24 mouse cellular contexts compared by ENCODE assay signal in genomic region chr11:101370141-101370540, GRCm38 (mm10). TPM values are rescaled to one million over a fixed set of nuclear protein-coding genes. Genes with fewer than 3 reads are reported as not detected.
"Had no signal": no experiment of that assay in that cellular context is flagged by ENCODE, and none has a peak within 500 bp of the region (broad histone marks: within the 10 kb centered on the region; RNA-seq: fewer than 3 reads in every experiment).

No protein-coding gene starts in this region.

- H3K4me1 ChIP-seq: lung, embryonic 15.5 days; midbrain, embryonic 13.5 days; midbrain, embryonic 15.5 days; neural tube, embryonic 12.5 days; stomach, embryonic 15.5 days had no signal

- H3K4me3 ChIP-seq: lung, embryonic 15.5 days; megakaryocyte, embryonic 14.5 days; midbrain, embryonic 13.5 days; midbrain, embryonic 15.5 days; neural tube, embryonic 12.5 days; stomach, embryonic 15.5 days had no signal

- H3K36me3 ChIP-seq: lung, embryonic 15.5 days; midbrain, embryonic 13.5 days; midbrain, embryonic 15.5 days; neural tube, embryonic 12.5 days; stomach, embryonic 15.5 days had no signal

- H3K9me3 ChIP-seq: lung, embryonic 15.5 days; megakaryocyte, embryonic 14.5 days; midbrain, embryonic 13.5 days; midbrain, embryonic 15.5 days; neural tube, embryonic 12.5 days; stomach, embryonic 15.5 days had no signal

- H3K27me3 ChIP-seq: lung, embryonic 15.5 days; midbrain, embryonic 13.5 days; midbrain, embryonic 15.5 days; neural tube, embryonic 12.5 days; stomach, embryonic 15.5 days had no signal

- H3K27ac ChIP-seq: lung, embryonic 15.5 days; macrophage; midbrain, embryonic 13.5 days; midbrain, embryonic 15.5 days; neural tube, embryonic 12.5 days; stomach, embryonic 15.5 days; stomach, postnatal 0 days had no signal

- H3K9ac ChIP-seq: lung, embryonic 15.5 days; midbrain, embryonic 13.5 days; midbrain, embryonic 15.5 days; neural tube, embryonic 12.5 days; stomach, embryonic 15.5 days had no signal

- H3K4me2 ChIP-seq: lung, embryonic 15.5 days; midbrain, embryonic 11.5 days; midbrain, embryonic 13.5 days; midbrain, embryonic 15.5 days; neural tube, embryonic 12.5 days; stomach, embryonic 15.5 days had no signal

- ATAC-seq: lung, postnatal 0 days; midbrain, embryonic 13.5 days; midbrain, embryonic 15.5 days had no signal

- DNase-seq: lung, adult 2 months; lung, postnatal 14 days; lung, postnatal 36 days; right cerebral cortex, postnatal 14 days; thymus, adult 2 months; thymus, postnatal 25 days; thymus, postnatal 4 days had no signal

RNA-seq across cellular contexts. Expression of gene G6pc, which starts 2.8 kb away (rescaled TPM):
- total RNA-seq: megakaryocyte progenitor cell, adult 5-6 weeks; midbrain, postnatal 0 days; monocyte, adult 5-6 weeks; neutrophil, adult 5-6 weeks had no signal
- polyA plus RNA-seq: lung, embryonic 15.5 days; macrophage; midbrain, embryonic 11.5 days; midbrain, embryonic 13.5 days; midbrain, embryonic 15.5 days; midbrain, postnatal 0 days; neural tube, embryonic 12.5 days; neural tube, embryonic 14.5 days; testis, adult 2 months; urinary bladder, adult 2 months had no signal

RNA-seq across cellular contexts. Expression of gene Aoc3, which starts 39.7 kb away (rescaled TPM):
- total RNA-seq: monocyte, adult 5-6 weeks; neutrophil, adult 5-6 weeks had no signal
- polyA plus RNA-seq: macrophage; midbrain, embryonic 11.5 days; midbrain, embryonic 13.5 days; neural tube, embryonic 12.5 days; neural tube, embryonic 14.5 days had no signal
